Mouse (Mus musculus): Measurements from ENCODE around the gene 4933436I01Rik. TPM values are rescaled to one million over a fixed set of nuclear protein-coding genes. Genes with fewer than 3 reads are reported as not detected.

4933436I01Rik gene
- not detected in 2 replicates for polyA plus RNA-seq (2016; fragmentation: Nextera tagmentation; extraction: Ambion mirVana)

DNA sequence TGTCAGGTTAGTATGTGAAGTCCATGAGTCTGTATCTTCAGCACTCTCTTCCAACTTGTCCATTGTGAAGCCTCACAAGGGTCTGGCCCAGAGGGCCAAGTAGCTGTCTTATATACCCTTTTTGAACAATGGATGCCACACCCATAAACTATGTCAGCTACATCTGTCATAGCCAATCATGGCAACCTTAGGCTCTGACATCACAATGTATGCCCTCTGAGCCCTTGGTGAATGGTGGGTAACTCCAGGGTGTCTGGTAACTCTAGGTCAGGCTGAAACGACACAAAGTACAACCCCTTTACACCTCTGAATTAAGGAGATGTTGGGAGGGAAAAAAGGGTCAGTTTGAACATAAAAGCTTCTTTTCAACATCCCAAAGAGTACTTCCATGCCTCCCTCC, at the start of gene 4933436I01Rik:
Gene 4933436I01Rik (minus strand): TSS at position 101 of the 400 bp plus-strand sequence.
- no peak within 1 kb of the TSS for H3K4me3 ChIP-seq
- H3K27ac ChIP-seq, result no peak within 1 kb of the TSS
- H3K36me3 ChIP-seq, result no peaks in the 10 kb centered on the region
- no peak within 1 kb of the TSS for H3K4me2 ChIP-seq (replicated peaks)
- no peaks in the 10 kb centered on the region for H3K27me3 ChIP-seq
- no peak within 1 kb of the TSS for H3K9ac ChIP-seq
- H3K9me3 ChIP-seq (replicated peaks), result no peaks in the 10 kb centered on the region
- no peak for ATAC-seq (ENCODE audit: low FRiP score)
- H3K4me1 ChIP-seq, result no peaks in the 10 kb centered on the region
- 50% methylated on average over 1 of the region's 1 CpGs for WGBS

GRCm38 (mm10) chrX:67924769-67925470, 3.7 kb upstream of the 4933436I01Rik start:
- Histone ChIP-seq H3K4me2 (replicated peaks) (no peak overlapping the region), H3K9ac (no peak overlapping the region), H3K27ac (no peak overlapping the region), H3K27me3 (no peaks in the 10 kb centered on the region), H3K4me1 (no peaks in the 10 kb centered on the region), H3K36me3 (no peaks in the 10 kb centered on the region), H3K4me3 (no peak overlapping the region), H3K9me3 (replicated peaks) (no peaks in the 10 kb centered on the region)
- WGBS, result 79% methylated on average over 1 of the region's 1 CpGs
- ATAC-seq (ENCODE audit: low FRiP score), result no peak

- no peaks in the 10 kb centered on the region for H3K36me3 ChIP-seq
- H3K4me1 ChIP-seq, result no peaks in the 10 kb centered on the region
- ATAC-seq (ENCODE audit: low FRiP score), result no peak
- 87% methylated on average over 3 of the region's 3 CpGs for WGBS
- H3K9ac ChIP-seq, result no peak overlapping the region
- no peaks in the 10 kb centered on the region for H3K9me3 ChIP-seq (replicated peaks)
- H3K4me3 ChIP-seq, result no peak overlapping the region
- no peak overlapping the region for H3K27ac ChIP-seq
- no peak overlapping the region for H3K4me2 ChIP-seq (replicated peaks)
- no peaks in the 10 kb centered on the region for H3K27me3 ChIP-seq
Observed at GRCm38 (mm10) chrX:67883406-67883805, 37.8 kb downstream of the 4933436I01Rik start.

Other genes starting within 250 kb of the 4933436I01Rik start
- not detected in 2 replicates for gene Gm1140, start 227.9 kb downstream of the 4933436I01Rik start, polyA plus RNA-seq (2016; fragmentation: Nextera tagmentation; extraction: Ambion mirVana)
- not detected in 2 replicates for gene Gm14692, start 225.8 kb downstream of the 4933436I01Rik start, polyA plus RNA-seq (2016; fragmentation: Nextera tagmentation; extraction: Ambion mirVana)